Mouse (Mus musculus) C2C12 (cell line): ENCODE measurements around the gene Rxrb.

Source experiments
- CEBPB ChIP-seq: IDR thresholded peaks from one replicate; pipeline ENCODE4 v1.6.1; 2011; ENCODE audit warnings: low read depth, mild to moderate bottlenecking, control low read depth, moderate library complexity
- CTCF ChIP-seq: IDR thresholded peaks from one replicate; pipeline ENCODE4 v1.5.1; 2011; ENCODE audit not compliant: control insufficient read depth, insufficient read depth, insufficient read length
- MAX ChIP-seq: IDR thresholded peaks from one replicate; pipeline ENCODE4 v1.6.1; 2011; ENCODE audit warnings: mild to moderate bottlenecking, control low read depth
- MYOD1 ChIP-seq: IDR thresholded peaks from one replicate; pipeline ENCODE4 v1.6.1; 2011; ENCODE audit warnings: low read depth; ENCODE audit not compliant: control insufficient read depth, insufficient read length
- MYOG ChIP-seq: IDR thresholded peaks from one replicate; pipeline ENCODE4 v1.6.1; 2011; ENCODE audit not compliant: control insufficient read depth, insufficient read length; ENCODE audit errors: extremely low read depth
- USF1 ChIP-seq: IDR thresholded peaks from one replicate; pipeline ENCODE4 v1.6.1; 2011; ENCODE audit warnings: low read depth, mild to moderate bottlenecking, control low read depth, moderate library complexity

DNA sequence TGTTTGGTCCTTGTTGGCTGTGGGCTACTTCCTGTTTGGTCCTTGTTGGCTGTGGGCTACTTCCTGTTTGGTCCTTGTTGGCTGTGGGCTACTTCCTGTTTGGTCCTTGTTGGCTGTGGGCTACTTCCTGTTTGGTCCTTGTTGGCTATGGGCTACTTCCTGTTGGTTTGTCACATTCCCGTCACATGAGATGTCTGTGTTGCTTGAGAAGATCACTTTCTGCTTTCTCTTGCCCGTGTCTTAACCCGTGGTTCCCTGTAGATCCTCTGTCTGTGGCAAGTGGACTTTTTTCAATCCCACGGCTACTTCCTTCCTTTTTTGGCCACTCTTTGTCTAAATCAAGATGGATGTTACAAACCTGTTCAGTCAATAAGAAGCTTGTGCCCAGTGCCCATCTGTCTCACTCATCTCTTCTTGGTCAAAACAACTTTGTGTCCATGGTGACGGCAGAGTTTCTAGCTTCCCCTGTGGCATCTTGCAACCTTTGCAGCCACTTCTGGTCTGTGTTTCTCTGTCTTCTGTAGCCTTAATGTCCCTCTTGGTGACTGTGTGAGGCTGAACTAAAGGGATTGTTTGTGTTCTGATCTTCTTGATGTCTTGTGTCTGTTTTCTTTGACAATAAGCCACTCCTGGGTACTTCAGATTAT, 15.9 kb downstream of the Rxrb start:
- TF ChIP-seq CTCF, result no peak
- TF ChIP-seq CEBPB, result no peak
- TF ChIP-seq MYOD1, result no peak
- no peak for TF ChIP-seq MYOG
- TF ChIP-seq USF1, result no peak
- TF ChIP-seq MAX, result no peak
